Mouse (Mus musculus) urinary bladder, adult 2 months (tissue): ENCODE data around the gene Cmc1. TPM values are rescaled to one million over a fixed set of nuclear protein-coding genes. Genes with fewer than 3 reads are reported as not detected.

Experiments used
- DNase-seq: peaks from one replicate; pipeline ENCODE4 v3.0.0; 2022; ENCODE audit warnings: low spot score
- polyA plus RNA-seq: library from polyadenylated mRNA; depleted of rRNA; stranded (reverse); fragments of >200 nt; gene quantifications from 2 replicates; pipeline ENCODE4 v1.2.3, GENCODE M21; 2012; rRNA removed

The Cmc1 gene
- polyA plus RNA-seq, 1 experiment = 22.0 TPM

- DNase-seq = no peak
Observed at GRCm38 (mm10) chr9:118031694-118032093, 118.3 kb downstream of the Cmc1 start.

DNA sequence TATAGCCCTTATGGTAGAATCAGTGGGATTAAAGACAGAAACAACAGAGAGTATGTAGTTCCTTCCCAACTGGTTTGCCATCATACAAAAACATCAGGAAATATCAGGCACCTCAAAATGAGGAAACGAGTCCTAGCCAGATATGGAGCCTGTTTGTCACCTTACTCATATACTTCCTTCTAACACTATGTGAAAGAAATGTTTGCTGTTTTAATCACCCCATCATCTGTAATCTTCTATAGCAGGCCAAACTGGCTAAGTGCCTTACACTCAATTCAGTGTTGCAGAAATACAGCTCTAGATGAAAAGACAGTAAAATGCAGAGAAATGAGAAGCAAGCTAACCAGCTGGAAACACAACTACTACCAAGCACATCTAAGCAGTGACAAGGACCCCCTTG lies 119.7 kb downstream of the Cmc1 start:
- no peak for DNase-seq

DNA sequence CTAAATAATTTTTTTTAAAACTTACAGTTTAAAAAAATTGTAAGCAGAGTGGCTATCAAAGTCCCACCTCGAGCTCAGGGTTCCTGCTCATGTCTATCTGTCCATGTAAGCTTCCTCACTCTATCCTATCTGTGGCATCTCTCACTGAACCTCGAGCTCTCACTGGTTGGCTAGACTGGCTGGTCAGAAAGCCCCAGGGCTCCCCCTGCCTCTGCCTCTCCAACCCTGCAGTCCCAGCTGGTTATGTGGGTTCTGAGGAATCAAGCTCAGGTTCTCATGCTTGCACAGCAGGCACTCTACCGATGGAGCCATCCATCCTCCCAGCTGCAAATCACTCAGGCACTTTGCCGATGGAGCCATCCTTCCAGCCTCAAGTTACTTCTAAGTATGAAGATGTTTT lies 120.5 kb downstream of the Cmc1 start:
- DNase-seq = no peak

DNA sequence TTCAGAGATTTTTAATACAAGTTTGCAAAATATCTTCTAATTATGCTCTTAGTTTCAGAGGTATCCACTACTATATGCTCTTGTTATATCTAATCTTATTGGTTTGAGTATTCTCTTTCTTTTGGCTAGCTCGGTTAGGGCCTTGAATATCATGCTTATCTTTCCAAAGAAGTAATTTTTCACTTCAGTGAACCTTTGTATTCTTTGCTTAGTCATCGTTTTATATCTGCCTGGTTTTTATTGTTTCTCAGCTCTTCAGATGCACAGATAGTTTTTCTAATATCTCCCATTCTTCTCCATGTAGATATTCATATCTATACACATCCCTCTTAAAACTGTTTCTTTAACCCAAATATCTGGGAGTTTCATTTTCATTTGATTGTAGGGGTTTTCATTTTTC lies 125.0 kb downstream of the Cmc1 start:
- no peak for DNase-seq

Other genes with a start within 250 kb of the Cmc1 start
- gene Azi2, start 109.7 kb downstream of the Cmc1 start, polyA plus RNA-seq = 54.2 and 57.8 TPM in 2 replicates